Mouse (Mus musculus) heart, embryonic 13.5 days (tissue): ENCODE measurements around the gene Lyrm4. TPM values are rescaled to one million over a fixed set of nuclear protein-coding genes. Genes with fewer than 3 reads are reported as not detected.

ENCODE experiments used
- ATAC-seq: fragments of 200-750 bp; cut with Nextera tagmentation; 2 replicates; pipeline ENCODE4 v1.8.0; 2017; ENCODE audit warnings: moderate TSS enrichment; ENCODE audit not compliant: insufficient number of reproducible peaks, low FRiP score, low TSS enrichment; ENCODE audit errors: extremely low read depth
- H3K27ac ChIP-seq: fragments of 300-500 bp; sonication (generic); replicated peaks from 2 replicates; pipeline ENCODE4 v1.5.1; 2015; ENCODE audit warnings: moderate library complexity, mild to moderate bottlenecking, inconsistent platforms
- H3K27me3 ChIP-seq: fragments of 300-500 bp; sonication (generic); replicated peaks from 2 replicates; pipeline ENCODE4 v1.6.1; 2015; ENCODE audit warnings: mild to moderate bottlenecking, inconsistent platforms
- H3K36me3 ChIP-seq: fragments of 300-500 bp; sonication (generic); 2 replicates; pipeline ENCODE4 v1.6.1; 2015; ENCODE audit warnings: mild to moderate bottlenecking, inconsistent platforms
- H3K4me1 ChIP-seq: fragments of 300-500 bp; sonication (generic); 2 replicates; pipeline ENCODE4 v1.6.1; 2015; ENCODE audit warnings: inconsistent platforms
- H3K4me2 ChIP-seq: fragments of 300-500 bp; sonication (generic); 2 replicates; pipeline ENCODE4 v1.6.1; 2015; ENCODE audit warnings: inconsistent platforms, mild to moderate bottlenecking, moderate library complexity
- H3K4me3 ChIP-seq: fragments of 300-500 bp; sonication (generic); 2 replicates; pipeline ENCODE4 v1.5.1; 2015; ENCODE audit warnings: moderate library complexity, mild to moderate bottlenecking, inconsistent platforms
- H3K9ac ChIP-seq: fragments of 300-500 bp; sonication (generic); 2 replicates; pipeline ENCODE4 v1.6.1; 2015; ENCODE audit warnings: inconsistent platforms, mild to moderate bottlenecking, moderate library complexity
- H3K9me3 ChIP-seq: fragments of 300-500 bp; sonication (generic); 2 replicates; pipeline ENCODE4 v1.6.1; 2016; ENCODE audit warnings: inconsistent platforms
- WGBS: fragments of 180-500 bp; shearing (Covaris S2); methylation state at CpG from one replicate; pipeline ENCODE4 v1.1.7; 2015; ENCODE audit warnings: mixed read lengths; 5-methylcytosine and 5-hydroxymethylcytosine counted together
- polyA plus RNA-seq: library from polyadenylated mRNA; unstranded; fragments of >200 nt; fragmentation: Nextera tagmentation; extraction: Ambion mirVana; gene quantifications from 2 replicates; pipeline ENCODE4 v1.2.1, GENCODE M21; 2015

Gene Lyrm4
- polyA plus RNA-seq, 1 experiment from 2014 or later = 24.3 TPM

DNA sequence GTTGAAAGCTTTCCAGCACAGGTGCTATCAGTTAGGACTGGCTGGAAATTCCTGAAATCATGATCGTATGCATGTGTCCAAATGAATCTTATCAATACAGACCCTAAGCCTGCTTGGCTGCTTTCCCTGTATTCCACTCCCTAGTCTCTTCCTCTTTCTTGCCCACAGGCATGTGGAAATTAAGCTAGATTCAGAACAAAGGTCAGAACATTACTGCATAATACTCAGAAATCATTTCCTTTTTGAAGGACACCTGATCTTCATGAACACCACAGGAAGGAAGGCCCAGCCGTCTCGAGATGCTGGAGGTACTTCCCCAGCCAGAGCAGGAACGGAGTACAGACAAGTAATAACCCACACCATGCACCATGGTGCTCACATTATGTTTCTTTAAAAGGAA is 29.2 kb downstream of the Lyrm4 start:
- Histone ChIP-seq H3K4me2 (no peak overlapping the region), H3K4me1 (peaks cover 55% of the 10 kb centered on the region), H3K4me3 (no peak overlapping the region), H3K27me3 (no peaks in the 10 kb centered on the region), H3K27ac (no peak overlapping the region), H3K36me3 (peaks cover 19% of the 10 kb centered on the region), H3K9me3 (no peaks in the 10 kb centered on the region), H3K9ac (no peak overlapping the region)
- ATAC-seq = no peak
- WGBS = 52% methylated on average over 4 of the region's 4 CpGs

DNA sequence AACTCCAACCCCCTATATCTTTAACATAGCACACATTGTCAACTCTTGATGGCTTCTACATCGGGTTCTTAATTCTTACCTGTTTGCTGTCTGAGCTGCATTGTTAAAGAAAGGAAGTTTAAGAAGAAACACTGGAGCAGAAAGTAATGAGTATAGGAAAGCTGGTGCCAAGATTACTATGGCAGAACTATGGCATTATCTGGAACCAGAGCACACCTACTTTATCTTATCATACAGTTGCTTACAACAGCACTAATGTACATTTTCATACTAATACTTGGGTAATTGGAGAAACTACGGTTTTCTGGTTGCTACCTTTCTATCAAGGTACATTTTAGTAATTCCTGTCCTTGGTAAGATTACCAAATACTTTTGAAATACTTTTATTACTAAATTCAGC is 29.9 kb downstream of the Lyrm4 start:
- ATAC-seq = no peak
- Histone ChIP-seq H3K27me3 (no peaks in the 10 kb centered on the region), H3K36me3 (peaks cover 17% of the 10 kb centered on the region), H3K4me3 (no peak overlapping the region), H3K9me3 (no peaks in the 10 kb centered on the region), H3K4me2 (no peak overlapping the region), H3K4me1 (peaks cover 55% of the 10 kb centered on the region), H3K27ac (no peak overlapping the region), H3K9ac (no peak overlapping the region)
- WGBS = 70% methylated on average over 2 of the region's 2 CpGs

DNA sequence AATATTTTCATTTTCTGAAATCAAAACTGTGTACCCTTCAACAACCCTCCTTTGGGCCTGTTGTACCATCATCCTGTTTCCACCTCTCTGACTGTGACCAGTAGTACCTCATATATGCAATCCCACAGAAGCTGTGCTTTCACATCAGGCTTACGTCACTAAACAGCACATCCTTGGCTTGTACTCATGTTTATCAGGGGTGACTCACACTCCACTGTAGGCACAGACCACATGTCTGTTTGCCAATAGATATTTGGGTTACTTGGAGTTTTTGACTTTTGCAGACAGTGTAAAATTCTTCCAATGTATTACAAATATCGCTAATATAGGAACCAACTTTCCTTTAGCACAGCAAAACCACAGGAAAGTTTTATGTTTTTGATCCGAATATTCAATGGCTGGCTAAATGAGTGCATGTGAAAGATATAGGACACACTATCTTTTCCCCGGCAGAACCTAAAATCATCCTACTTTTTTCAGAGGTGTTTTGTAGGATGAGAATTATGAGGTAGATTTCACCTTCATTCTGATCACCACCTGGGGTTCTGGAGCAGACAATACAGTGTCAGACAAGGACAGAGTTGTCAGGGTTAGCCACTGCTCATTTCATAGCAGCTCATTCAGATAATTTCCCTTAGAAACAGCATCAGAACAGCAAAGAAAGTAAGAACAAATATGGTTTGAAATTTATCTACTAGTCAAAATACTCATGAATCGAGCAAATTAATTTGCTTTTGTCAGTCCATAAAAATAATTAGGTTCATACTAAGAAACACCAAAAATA is 30.5 kb downstream of the Lyrm4 start:
- no peak for ATAC-seq
- Histone ChIP-seq H3K36me3 (peaks cover 15% of the 10 kb centered on the region), H3K4me1 (peaks cover 53% of the 10 kb centered on the region), H3K4me2 (no peak overlapping the region), H3K4me3 (no peak overlapping the region), H3K9ac (no peak overlapping the region), H3K27ac (0 out of 2 replicates have a peak overlapping the region, but pooled peaks have one; percentile 2), H3K27me3 (no peaks in the 10 kb centered on the region), H3K9me3 (no peaks in the 10 kb centered on the region)
- 70% methylated on average over 5 of the region's 5 CpGs for WGBS

DNA sequence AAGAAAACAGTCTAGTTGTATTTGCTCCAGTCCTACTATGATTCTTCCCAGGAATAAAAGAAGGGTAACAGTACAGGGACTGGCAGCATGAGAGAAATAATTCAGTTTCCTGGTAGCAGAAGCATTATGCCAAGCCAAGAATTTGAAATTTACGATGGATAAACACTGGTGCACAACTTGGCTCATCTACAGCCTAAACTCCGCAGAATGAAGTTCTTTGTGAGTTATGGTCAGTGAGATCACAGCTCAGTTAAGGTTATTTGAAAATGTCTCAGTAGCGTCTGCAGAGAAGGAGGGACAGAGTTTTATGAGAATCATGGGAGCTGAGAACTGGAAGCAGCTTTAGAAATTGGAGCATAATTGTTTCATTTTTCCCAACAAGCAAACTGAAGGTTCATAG is 31.4 kb downstream of the Lyrm4 start:
- H3K4me1 ChIP-seq = peaks cover 45% of the 10 kb centered on the region
- no peak overlapping the region for H3K27ac ChIP-seq
- no peaks in the 10 kb centered on the region for H3K27me3 ChIP-seq
- no peaks in the 10 kb centered on the region for H3K9me3 ChIP-seq
- no peak for ATAC-seq
- no peak overlapping the region for H3K9ac ChIP-seq
- H3K36me3 ChIP-seq = peaks cover 11% of the 10 kb centered on the region
- WGBS = 82% methylated on average over 3 of the region's 3 CpGs
- H3K4me2 ChIP-seq = no peak overlapping the region
- H3K4me3 ChIP-seq = no peak overlapping the region

DNA sequence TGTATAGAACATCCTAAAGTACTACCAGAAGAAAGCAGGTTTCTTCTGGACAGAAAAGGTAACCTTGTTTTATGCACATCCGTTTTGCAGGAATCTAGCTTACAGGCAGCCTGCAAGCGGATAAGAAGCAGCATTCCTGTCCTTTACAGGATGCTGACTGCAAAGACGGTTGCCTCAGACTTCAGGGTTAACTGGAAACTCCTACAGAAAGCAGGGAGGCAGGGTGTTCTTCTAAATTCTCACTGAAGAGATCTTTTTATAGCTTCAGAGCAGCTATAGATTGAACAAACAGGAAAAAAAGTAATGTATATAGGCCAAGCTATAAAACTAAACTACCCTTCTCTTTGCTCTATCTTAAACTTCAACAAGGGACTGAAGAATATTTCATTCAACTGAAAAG is 32.6 kb downstream of the Lyrm4 start:
- no peaks in the 10 kb centered on the region for H3K9me3 ChIP-seq
- H3K4me1 ChIP-seq = peaks cover 32% of the 10 kb centered on the region
- H3K36me3 ChIP-seq = peaks cover 7% of the 10 kb centered on the region
- H3K4me2 ChIP-seq = no peak overlapping the region
- no peak overlapping the region for H3K4me3 ChIP-seq
- H3K27me3 ChIP-seq = no peaks in the 10 kb centered on the region
- 56% methylated on average over 3 of the region's 3 CpGs for WGBS
- no peak for ATAC-seq
- H3K27ac ChIP-seq = no peak overlapping the region
- H3K9ac ChIP-seq = no peak overlapping the region

DNA sequence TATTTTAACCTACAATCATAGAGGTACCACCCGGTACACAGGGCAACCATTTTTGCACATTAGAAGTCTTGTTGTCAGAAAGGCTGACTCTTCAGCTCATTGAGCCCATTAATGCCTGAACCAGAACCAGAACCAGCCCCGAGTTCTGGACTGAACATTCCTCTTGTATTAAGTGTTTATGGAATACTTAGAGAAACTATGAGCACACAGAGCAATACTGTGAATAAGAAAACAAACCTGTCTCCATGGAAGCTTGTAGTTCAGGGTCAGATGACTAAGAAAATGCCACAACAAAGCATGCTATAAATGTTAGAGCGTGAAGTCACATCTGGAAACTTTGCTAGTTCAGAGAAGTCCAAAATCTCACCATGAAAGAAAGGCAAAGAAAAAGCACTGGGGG is 35.7 kb downstream of the Lyrm4 start:
- Histone ChIP-seq H3K36me3 (peaks cover 7% of the 10 kb centered on the region), H3K9ac (no peak overlapping the region), H3K27me3 (no peaks in the 10 kb centered on the region), H3K4me2 (no peak overlapping the region), H3K4me1 (peaks cover 5% of the 10 kb centered on the region), H3K4me3 (no peak overlapping the region), H3K27ac (no peak overlapping the region), H3K9me3 (no peaks in the 10 kb centered on the region)
- no peak for ATAC-seq
- WGBS = 91% methylated on average over 3 of the region's 3 CpGs

DNA sequence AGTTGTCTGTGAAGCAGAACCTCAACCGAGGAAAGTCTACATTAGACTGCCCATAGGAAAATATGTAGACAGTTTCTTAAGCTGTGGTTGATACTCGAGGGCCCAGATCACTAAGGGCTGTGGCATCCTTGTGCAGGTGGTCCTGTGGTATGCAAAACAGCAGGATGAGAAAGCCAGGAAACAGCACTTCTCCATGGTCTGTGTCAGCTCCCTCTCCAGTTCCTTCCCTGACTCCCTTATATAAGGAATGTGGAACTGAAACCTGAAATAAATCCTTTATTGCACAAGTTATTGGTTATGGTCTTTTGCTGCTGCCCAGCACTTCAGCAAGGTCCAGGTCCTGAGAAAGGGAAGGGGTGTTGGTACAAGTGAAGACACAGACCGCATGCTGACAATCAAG is 42.8 kb downstream of the Lyrm4 start:
- H3K9ac ChIP-seq = no peak overlapping the region
- H3K4me3 ChIP-seq = no peak overlapping the region
- H3K27ac ChIP-seq = no peak overlapping the region
- no peaks in the 10 kb centered on the region for H3K9me3 ChIP-seq
- H3K4me2 ChIP-seq = no peak overlapping the region
- H3K27me3 ChIP-seq = no peaks in the 10 kb centered on the region
- no peaks in the 10 kb centered on the region; the same call in 1 of the 2 replicates for H3K36me3 ChIP-seq
- ATAC-seq = no peak
- H3K4me1 ChIP-seq = peaks cover 3% of the 10 kb centered on the region
- 81% methylated on average over 3 of the region's 3 CpGs for WGBS

DNA sequence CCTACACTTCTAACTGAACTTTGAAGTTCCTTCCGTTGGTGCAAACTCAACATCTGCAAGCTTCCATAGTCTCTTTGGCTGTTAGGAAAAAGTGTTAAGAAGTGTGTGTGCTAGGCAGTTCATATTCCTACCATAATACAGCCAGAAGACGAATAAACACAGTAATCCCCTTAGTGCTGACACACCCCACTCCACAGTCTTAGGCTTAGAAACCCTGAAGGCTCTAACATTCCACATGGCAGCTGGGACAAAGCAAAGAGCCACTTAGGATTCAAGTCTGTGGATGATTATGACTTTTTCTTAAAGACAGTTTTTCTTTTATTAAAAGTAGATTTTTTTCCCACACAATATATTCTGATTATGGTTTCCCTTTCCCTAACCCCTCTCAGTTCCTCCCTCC is 50.6 kb downstream of the Lyrm4 start:
- no peak for ATAC-seq
- H3K4me3 ChIP-seq = no peak overlapping the region
- no peak overlapping the region for H3K4me2 ChIP-seq
- no peaks in the 10 kb centered on the region for H3K36me3 ChIP-seq
- peaks cover 3% of the 10 kb centered on the region for H3K4me1 ChIP-seq
- no peaks in the 10 kb centered on the region for H3K9me3 ChIP-seq
- no peaks in the 10 kb centered on the region for H3K27me3 ChIP-seq
- H3K9ac ChIP-seq = no peak overlapping the region
- WGBS = 84% methylated on average over 2 of the region's 2 CpGs
- H3K27ac ChIP-seq = no peak overlapping the region

DNA sequence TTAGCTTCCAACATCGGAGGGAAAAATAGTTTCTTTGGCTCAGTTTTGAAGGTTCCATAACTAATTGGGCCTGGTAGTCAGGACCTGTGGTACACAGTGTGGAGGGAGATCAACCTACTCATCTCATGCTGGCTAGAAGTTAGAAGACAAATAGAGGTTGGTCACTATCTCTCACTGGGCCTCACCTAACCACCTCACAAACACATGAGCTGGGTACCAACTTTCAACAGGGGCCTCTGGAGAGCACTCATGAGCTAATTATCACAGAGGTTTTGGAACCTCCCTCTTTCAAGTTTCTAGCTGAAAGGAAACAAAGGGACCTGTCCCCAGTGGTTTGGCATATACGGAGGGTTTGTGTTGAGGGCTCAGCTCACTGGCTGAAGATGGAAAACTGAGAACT is 59.8 kb downstream of the Lyrm4 start:
- no peak overlapping the region for H3K27ac ChIP-seq
- H3K9me3 ChIP-seq = no peaks in the 10 kb centered on the region
- H3K4me3 ChIP-seq = no peak overlapping the region
- H3K36me3 ChIP-seq = no peaks in the 10 kb centered on the region
- H3K4me1 ChIP-seq = peaks cover 34% of the 10 kb centered on the region
- H3K4me2 ChIP-seq = no peak overlapping the region
- H3K27me3 ChIP-seq = no peaks in the 10 kb centered on the region
- ATAC-seq = no peak
- no peak overlapping the region for H3K9ac ChIP-seq
- 69% methylated on average over 2 of the region's 2 CpGs for WGBS

DNA sequence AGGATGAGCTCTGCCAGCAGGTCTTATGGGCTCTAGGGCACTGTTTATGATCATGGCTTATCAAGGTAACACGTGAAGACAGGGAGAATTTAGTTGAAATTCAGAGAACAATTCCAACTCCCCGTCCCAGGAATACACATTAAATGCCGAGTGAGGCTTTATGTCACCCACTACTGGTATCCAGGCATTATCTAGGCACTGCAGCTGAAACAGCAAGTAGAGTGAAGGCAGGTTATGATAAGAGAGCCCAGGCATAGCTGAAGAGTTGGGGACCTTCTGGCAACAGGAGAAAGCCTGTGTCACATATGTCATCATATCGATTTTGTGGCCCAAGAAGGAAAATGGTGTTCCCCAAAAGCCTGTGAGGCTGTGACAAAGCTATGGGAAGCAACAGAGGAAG is 60.4 kb downstream of the Lyrm4 start:
- Histone ChIP-seq H3K27me3 (no peaks in the 10 kb centered on the region), H3K9me3 (no peaks in the 10 kb centered on the region), H3K36me3 (no peaks in the 10 kb centered on the region), H3K9ac (no peak overlapping the region), H3K4me1 (peaks cover 37% of the 10 kb centered on the region), H3K4me2 (no peak overlapping the region), H3K4me3 (no peak overlapping the region), H3K27ac (no peak overlapping the region)
- WGBS = 31% methylated on average over 4 of the region's 4 CpGs
- no peak for ATAC-seq

DNA sequence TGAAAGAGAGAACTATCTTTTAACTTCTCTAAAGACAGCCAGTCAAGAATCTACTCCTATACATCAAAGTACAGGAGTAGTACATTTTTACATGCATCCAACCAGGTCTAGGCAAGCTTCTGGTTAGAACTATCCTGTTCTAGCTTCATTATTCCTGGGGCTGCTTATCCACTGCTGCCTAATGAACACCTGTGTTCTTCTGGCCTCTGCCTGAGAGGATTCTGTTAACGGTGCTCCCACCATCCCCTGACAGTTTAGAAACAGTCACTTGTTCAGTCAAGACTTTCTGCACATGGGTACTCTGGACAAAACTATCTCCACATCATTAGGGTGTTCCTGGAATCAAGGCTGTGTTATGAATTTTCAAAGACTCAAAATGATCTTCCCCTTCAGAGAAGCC is 60.8 kb downstream of the Lyrm4 start:
- WGBS = 80% methylated on average over 1 of the region's 1 CpGs

DNA sequence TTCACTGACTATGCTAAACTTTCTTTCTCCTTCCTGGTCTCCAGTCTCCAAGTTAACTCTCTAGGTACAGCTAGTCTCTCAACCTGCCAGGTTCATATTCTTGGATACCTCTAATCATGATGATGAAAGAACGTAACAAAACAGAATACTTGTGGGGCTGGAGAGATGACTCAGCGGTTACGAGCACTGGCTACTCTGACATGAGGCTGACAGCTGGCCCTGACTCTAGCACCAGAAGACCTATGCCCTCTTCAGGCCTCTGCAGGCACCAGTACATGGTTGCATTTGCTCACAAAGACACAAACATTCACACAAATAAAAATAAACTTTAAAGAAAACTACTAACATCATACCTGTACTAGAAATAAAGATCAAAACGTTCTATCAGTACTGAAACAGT is 81.8 kb downstream of the Lyrm4 start:
- ATAC-seq = no peak
- no peaks in the 10 kb centered on the region for H3K36me3 ChIP-seq
- H3K27me3 ChIP-seq = no peaks in the 10 kb centered on the region
- H3K4me1 ChIP-seq = peaks cover 19% of the 10 kb centered on the region
- no peaks in the 10 kb centered on the region for H3K9me3 ChIP-seq
- no peak overlapping the region for H3K4me3 ChIP-seq
- 75% methylated on average over 4 of the region's 4 CpGs for WGBS
- H3K4me2 ChIP-seq = no peak overlapping the region
- H3K9ac ChIP-seq = no peak overlapping the region
- no peak overlapping the region for H3K27ac ChIP-seq

More for the DNA sequence above, 60.8 kb downstream of the Lyrm4 start:
- H3K4me2 ChIP-seq = no peak overlapping the region
- H3K27ac ChIP-seq = no peak overlapping the region
- H3K9ac ChIP-seq = no peak overlapping the region
- H3K27me3 ChIP-seq = no peaks in the 10 kb centered on the region
- no peaks in the 10 kb centered on the region for H3K36me3 ChIP-seq
- H3K4me3 ChIP-seq = no peak overlapping the region
- peaks cover 37% of the 10 kb centered on the region for H3K4me1 ChIP-seq
- no peaks in the 10 kb centered on the region for H3K9me3 ChIP-seq
- ATAC-seq = no peak
